Mouse (Mus musculus): ENCODE results near the gene Mvb12b.

DNA sequence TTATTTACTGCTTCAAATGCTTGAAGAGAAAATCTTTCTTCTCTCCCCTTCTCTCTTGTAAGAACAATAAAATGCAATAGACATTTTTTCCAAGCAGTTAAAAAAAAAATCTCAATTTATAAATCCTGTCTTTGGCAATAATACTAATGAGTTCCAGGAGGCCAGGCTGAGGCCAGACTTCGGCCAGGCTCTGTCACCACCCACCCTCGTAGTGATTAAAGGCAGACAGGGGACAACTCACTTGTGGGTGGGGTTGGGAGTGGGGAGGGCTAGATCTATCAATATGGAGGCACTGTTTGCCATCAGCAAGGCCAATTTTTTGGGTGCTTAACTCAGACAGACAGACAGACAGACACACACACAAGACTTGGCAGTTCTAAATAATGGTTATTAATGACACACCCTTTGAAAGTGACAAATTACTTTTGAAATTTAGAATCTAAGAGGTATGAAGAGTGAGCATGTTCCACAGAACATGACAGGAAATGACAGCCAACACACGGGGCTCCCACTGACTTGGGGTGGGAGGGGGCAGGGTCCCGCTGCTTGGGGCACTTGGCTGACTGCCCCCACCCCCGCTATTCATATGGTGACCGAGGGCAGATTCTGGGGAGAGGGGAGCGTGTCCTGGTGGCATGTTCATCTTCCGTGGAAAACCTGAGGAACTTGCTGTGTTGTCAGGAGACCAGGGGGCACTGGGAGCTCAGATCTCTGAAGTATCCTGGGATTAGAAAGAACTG lies 74.1 kb downstream of the Mvb12b start:
- TF ChIP-seq MAFK (IDR thresholded peaks at IDR 0.05; ENCODE audit: insufficient read depth, low read depth, low read length) (no peak), HCFC1 (IDR thresholded peaks at IDR 0.05; ENCODE audit: borderline replicate concordance, insufficient read depth, low read length) (no peak), ZC3H11A (IDR thresholded peaks at IDR 0.05; ENCODE audit: borderline replicate concordance, low read depth, low read length) (no peak), ZNF384 (IDR thresholded peaks at IDR 0.05; ENCODE audit: low read depth, low read length) (no peak), CHD2 (IDR thresholded peaks at IDR 0.05; ENCODE audit: low read depth, low read length) (no peak)
